Mouse (Mus musculus): ENCODE data around the gene Tsr1.

Tsr1 gene

DNA sequence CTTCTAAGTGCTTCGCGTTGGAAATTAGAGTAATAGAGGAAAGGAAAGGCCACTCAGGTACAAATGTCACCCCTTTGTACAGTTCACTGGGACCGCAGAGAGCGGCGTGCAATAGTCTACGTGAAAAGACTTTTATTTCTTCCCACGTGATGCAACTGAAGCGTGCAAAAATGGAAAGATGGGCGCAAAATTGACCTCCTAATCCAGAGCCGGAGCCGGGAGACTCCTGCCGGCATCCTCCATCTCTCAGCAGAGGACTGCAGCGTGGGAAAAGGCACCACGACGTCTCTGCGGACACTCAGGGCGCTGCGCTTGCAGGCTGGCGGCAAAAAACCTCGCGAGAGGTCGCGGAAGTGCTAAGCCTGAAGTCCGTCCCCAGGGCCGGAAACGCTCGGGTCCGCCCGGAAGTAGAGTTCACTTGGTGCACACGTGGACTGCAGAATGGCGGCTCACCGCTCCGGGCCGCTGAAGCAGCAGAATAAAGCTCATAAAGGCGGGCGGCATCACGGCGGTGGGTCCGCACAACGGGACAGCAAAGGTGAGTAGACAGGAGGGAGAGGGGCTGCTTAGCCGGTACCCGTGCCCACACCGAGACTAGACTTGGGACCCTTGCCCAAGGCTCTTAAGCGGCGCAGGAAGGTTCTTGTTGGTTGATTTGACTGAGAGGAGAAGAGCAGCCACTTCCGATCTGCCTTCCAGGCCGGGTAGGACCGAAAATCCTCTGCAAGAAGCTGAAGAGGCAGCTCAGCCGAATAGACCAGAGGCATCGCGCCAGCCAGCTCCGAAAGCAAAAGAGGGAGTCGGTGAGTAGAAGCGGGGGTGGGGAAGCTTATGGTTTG is at the start of gene Tsr1:
Tsr1 (plus strand) TSS at position 394 of the 839 bp plus-strand sequence.
- DNase-seq (ENCODE audit: low read depth, low spot score), result peak; percentile 95

DNA sequence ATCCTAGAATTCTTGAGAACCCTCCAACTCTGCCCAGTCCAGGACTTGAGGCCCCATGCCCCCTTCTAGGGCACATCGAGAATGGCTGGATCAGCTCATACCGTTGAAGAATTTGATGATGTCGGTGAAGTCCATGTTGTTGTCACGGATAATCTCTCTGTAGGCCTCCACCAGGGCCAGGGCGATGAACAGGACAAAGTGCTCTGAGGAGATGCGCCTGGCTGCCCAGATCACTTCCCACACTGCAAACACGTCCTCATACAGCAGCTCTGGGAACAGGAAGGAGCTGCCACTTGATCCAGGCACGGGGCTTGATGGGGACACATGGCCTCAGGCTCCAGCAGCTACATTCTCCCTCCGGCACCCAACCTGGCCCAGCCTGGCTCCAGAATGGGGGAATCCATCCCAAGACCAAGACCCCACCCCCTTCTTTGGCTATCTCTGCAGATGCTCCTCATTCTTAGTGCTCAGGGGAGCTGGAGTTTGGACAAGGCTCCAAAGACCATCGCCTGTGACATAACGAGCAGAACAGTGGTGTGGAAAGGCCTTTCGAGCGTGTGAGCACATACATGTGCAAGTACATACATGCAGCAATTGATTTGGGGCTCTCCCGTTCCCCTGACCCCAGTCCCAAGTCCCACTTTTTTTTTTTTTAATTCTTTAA is 46.7 kb upstream of the Tsr1 start:
- DNase-seq (ENCODE audit: low read depth, low spot score), result no peak

DNA sequence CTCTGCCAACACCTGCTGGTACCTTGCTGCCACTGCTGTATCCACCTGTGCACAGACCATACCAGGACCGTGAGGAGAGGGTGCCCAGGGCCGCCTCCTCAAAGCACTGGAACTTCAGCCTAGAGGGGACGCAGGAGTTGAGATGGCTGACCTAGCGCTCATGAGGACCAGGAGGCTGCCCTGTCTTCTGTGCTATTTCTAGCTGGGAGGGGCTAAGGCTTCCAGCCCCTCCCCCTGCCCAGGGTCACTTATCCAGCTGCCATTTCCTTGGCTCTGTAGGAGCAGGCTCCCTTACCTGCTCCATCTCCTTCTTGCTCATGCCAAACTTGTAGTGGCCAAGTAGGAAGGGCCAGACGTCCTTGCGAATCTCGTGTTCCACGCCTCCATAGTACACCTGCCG is 40.1 kb upstream of the Tsr1 start:
- DNase-seq (ENCODE audit: low read depth, low spot score), result no peak

DNA sequence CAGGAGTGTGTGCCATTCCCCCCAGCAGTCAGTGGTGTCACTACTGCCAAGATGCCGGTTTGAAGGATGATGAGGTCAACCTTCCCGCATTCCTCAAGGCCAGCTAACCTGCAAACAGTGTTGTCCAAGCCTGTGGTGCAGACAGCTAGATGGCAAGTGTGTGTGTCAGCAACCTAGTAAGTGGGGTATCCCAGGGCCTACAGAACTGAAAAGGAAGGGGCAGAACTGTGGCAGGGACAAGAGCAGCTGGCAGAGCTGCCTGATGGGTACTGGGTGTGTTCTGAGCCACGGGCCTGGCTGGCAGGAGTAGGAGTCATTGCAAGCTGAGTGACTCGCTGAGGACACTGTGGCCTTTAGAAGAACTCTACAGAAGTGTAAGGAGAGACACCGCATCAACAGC is 35.7 kb upstream of the Tsr1 start:
- DNase-seq (ENCODE audit: low read depth, low spot score), result peak; percentile 68

DNA sequence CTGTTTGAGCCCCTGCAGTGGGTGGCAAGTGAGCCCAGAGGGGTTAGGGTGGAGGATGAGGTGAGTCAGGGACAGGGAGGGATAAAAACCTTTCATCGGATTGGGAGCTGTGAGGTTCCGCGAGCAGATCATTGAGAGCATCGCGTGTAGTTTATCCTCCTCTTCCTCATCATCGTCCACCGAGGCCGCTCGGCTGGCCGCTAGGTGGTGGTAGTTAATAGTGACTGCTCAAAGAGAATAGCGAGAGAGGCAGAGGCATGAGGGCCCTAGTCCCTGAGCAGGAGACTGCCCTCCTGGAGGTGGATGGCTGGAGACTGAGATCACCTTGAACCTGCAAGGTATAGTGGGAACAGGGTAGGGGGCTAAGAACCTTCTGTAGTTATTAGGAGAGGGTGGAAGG is 34.4 kb upstream of the Tsr1 start:
- DNase-seq (ENCODE audit: low read depth, low spot score), result no peak

DNA sequence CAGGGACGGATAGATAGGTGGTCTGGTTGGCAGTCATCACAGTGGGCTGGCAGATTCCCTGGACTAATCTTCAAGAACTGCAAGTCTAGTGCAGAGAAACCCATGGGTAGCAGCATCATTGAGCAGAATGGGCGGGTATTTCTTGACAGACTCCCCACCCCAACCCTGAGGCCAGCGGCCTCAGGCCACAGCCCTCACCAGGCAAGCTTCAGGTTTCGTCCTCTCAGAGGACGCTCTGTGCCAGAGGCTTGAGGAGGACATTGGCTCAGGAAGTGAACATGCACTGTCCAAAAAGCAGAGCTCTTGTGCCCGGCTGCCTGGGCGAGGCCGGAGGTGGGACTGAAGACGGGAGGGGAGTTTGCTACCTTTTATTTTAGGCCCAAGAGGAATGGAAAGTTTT is 33.5 kb upstream of the Tsr1 start:
- DNase-seq (ENCODE audit: low read depth, low spot score), result no peak

DNA sequence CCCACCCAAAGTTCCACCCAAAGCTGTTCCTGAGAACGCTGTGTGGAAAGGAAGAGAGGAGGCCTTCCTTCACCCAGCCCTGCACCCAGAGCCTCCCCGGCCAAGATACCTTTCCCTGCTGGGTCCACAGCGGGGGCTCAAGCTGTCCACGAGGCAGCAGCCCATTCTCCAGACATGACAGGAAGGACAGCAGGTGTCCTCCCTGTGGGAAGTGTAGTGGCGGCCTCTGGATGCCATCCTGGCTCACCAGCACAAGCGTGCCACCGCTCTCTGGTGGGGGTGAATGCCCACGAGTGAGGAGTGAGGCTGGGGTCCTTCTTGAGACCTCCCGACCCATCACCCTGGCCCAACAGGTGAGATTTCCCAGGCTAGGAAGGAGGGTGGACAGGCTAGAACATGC is 32.6 kb upstream of the Tsr1 start:
- DNase-seq (ENCODE audit: low read depth, low spot score), result no peak

DNA sequence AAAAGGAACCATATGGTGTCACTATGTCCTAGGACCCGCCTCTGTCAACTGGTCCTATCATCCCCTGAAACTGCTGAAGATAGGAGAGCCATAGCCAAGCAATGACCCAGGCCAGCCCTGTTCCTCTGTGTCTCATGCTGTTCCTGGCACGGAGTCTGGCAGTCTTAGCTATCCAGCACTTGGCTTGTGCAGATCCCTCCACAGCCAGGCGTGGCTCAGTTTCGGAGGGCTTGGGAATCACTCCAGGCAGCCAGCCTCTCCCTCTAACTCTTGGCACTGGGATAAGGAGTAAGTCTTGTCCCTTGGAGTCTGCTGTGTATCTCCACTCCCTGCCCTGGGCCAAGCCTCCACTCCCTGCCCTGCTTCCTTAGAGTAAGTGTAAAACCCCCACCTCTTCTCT is 31.2 kb upstream of the Tsr1 start:
- peak; percentile 54 for DNase-seq (ENCODE audit: low read depth, low spot score)

DNA sequence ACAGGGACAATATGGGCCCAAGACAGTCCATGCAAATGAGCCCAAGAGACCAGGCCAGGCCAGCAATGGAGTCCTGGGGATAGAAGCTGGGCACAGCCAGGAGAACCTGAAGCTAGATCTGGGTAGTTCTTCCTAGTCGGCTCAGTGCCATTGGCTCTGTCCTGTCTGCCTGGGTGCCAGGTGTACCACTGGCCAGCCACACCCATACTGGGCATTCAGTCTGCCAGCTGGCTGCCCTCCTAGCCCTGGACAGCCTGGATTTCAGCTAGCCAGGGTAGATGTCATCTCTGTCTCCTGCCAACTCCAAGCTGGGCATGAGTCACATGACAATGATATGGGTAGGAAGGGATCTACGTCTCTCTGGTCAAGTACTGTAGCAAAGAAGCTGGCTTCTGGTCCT is 30.7 kb upstream of the Tsr1 start:
- peak; percentile 43 for DNase-seq (ENCODE audit: low read depth, low spot score)

DNA sequence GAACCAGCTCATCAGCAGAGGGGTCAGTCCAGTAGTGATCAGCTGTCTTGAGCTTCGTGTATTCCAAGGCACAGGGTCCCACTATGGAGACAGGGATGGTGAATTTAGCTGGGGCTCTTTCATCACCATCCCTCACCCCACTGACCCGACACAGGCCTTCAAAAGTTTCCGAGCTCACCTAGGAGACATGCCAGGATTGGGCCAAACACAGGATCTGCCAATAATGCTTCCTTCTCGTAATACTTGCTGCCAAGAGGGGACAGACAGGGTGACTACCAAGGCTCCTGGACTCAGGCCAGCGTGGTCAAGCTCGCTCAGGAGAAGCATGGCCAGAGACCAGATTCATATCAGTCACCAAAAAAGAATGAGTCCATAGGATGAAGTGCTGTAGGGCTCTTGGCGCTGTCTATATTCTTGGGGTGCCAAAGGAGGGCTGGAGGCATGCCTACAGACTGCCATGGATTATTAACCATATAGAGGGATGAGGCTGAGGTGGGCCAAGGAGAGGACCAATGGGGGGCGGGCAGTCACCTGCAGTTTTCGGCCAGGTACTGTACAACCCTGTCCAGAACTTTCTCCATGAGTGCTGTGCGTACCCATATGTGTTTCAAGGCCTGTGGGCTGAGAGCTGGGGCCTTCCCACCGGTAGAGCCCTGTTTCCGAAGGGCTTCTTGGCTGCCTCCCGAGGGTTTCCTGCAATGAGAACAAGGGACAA is 29.7 kb upstream of the Tsr1 start:
- DNase-seq (ENCODE audit: low read depth, low spot score), result peak; percentile 47

DNA sequence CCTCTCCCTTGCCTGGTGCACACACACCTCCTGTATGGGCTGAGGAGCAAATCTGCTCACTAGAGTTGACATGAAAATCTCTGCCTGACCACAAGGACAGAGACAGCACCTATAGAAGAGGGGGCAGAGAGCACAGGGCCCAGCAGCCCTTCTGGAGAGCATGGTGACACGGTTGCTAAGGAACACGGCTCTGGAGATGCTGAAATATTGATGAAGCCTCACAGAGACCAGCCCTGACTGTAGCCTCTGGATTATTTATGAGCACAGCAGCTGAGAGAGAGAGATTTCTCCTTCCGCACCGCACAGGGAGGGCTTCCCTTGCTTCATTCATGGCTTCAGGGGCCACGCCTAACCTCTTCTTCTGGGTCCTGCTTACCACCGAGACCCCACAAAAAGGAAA is 28.3 kb upstream of the Tsr1 start:
- no peak for DNase-seq (ENCODE audit: low read depth, low spot score)

DNA sequence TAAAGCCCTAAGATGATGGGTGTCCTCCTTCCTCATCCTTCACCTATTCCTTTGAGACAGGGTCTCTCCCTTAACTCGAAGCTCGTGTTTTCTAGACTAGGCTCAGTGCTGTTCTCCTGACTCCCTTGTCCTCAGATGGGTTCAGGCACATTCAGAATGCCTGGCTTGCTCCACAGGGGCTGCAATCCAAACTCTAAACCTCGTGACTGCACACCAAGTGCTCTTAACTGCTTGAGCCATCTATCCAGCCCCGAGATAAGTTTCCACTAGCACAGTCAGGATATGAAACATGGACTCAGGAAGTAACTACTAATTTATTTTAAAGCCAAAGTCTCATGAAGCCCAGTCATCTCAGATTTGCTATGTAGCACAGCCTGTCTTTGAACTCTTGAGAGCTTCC is 27.3 kb upstream of the Tsr1 start:
- no peak for DNase-seq (ENCODE audit: low read depth, low spot score)

DNA sequence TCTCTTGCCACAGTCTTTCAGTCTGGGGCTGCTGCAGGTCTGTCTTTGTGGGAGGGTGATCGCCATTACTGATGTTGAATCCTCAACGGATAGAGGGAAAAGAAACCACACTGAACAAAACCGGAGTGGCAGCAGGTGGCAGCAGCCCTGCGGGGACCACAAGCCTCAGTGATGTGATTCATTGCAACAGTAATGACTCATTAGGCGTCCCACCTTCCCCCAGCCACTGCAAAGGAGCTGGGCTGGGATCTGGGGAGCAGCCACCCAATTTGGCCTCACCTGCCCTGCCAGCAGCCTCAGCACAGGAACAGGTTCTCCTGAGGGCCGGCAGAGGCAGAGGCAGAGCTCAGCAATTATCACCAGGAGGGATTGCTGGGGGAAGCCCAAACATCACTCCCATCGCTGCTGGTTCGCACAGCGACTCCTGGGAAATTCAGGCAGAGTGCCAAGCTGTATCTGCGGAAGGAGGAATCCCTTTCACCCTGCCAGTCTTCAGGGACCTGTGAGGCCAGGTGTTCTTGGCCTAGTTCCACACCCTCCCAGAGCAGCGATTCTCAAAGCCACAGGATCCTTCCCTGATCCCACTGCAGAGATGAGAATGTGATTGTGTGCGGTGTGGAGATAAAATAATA is 26.8 kb upstream of the Tsr1 start:
- no peak for DNase-seq (ENCODE audit: low read depth, low spot score)

DNA sequence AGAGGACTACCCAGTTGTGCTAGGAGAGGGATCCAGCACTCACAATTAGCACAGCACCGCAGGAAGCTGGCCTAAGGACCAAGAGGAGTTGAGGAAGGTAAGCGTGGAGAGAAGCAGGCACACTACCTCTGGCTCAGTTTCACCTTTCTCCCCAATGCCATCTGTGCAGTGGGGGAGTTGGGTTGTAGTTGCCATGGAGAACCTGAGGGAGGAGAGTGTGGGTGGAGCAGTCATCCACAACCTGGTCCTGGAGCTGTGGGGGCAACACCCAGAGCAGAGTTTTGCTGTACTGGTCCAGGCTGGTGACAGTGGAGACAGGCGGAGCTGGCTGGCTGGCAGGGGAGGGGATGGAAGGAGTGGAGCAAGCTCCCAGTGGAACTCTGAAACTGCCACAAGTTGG is 23.2 kb upstream of the Tsr1 start:
- no peak for DNase-seq (ENCODE audit: low read depth, low spot score)

DNA sequence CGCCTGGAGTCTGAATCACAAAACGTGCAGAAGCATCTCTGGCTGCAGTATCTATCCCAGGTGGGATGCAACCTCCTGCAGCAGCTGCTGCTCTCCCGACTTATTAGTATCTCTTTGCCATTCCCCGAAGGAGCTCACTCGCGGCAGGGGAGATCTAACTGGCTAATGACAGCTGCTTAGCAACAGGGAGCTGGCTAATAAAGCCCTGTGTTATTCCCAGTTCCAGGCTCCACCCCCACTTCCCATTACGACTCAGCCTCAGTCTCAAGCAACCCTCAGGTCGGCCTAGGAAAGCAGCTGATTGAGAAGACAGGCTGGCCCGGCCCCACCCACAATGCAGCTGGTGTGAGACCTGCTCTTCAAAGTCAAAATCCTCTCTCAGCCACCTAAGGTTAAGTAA is 21.1 kb upstream of the Tsr1 start:
- peak; percentile 62 for DNase-seq (ENCODE audit: low read depth, low spot score)

DNA sequence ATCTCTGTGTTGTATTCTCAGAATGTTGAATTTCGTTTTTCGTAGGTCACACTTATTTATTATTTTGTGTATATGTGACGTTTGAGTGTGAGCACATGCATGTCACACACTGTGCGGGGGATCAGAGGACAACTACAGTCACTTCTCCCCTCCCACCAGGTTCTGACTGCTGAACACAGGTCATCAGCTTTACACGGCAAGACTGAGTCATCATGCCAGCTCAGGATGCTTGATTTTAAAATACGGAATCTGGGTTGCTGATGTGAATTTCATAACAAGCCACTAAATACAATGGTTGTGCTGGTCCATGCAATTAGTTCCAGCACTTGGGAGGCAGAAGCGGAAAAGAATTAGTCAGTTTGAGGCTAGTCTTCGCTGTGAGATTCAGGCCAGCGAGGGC is 16.9 kb upstream of the Tsr1 start:
- peak; percentile 62 for DNase-seq (ENCODE audit: low read depth, low spot score)

DNA sequence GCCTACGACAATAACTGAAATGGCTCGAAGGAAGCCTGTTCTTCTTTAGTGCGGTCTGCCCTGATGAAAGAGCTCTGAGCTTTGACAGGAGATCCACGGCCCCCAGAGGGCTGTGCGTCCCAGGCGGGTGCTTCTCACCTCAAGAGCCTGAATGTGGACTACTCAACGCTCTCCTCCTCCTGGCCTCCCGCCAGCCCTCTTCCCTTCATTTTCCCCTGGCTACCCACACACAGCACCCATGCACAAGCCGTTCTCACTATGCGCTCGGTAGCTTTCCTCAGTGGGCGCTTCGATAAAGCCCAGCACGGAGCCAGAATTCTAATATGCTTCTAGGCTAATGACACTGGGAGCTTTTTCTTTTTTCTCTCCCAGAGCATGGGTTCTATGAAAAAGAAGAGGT is 15.9 kb upstream of the Tsr1 start:
- DNase-seq (ENCODE audit: low read depth, low spot score), result no peak

DNA sequence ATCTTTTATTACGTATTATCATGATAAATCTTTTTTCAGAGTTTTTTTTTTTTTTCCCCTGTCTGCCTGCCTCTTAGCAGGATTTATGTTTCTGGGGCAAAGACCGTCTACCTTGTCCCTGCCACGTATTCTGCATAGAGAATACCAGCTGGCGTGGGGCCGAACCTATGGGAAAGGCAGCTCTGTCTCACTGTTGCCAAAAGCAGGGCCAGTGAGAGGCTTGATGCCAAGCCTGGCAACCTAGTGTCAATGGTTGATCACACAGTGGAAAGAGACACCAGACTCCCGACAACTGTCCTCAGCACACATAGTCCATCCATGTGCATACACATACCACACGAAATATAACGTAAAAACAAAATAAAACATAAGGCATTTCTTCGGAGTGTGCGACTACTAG is 14.8 kb upstream of the Tsr1 start:
- no peak for DNase-seq (ENCODE audit: low read depth, low spot score)

DNA sequence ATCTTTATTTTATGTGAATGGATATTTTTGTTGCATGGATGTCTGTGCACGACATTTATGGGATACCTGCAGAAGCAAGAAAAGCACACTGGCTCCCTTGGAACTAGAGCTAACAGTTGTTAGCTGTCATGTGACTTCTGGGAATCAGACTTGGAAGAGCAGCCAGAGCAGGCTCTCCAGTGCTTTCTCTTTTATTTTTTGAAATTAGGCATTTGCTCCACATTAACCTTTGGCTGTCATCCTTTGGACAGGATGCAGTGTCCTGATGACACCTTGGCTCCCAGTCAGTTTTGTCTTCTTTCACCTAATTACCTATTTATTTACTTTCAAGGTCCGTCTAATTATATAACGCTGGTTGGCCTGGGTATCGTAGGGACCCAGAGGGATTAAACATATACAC is 3.3 kb upstream of the Tsr1 start:
- no peak for DNase-seq (ENCODE audit: low read depth, low spot score)

DNA sequence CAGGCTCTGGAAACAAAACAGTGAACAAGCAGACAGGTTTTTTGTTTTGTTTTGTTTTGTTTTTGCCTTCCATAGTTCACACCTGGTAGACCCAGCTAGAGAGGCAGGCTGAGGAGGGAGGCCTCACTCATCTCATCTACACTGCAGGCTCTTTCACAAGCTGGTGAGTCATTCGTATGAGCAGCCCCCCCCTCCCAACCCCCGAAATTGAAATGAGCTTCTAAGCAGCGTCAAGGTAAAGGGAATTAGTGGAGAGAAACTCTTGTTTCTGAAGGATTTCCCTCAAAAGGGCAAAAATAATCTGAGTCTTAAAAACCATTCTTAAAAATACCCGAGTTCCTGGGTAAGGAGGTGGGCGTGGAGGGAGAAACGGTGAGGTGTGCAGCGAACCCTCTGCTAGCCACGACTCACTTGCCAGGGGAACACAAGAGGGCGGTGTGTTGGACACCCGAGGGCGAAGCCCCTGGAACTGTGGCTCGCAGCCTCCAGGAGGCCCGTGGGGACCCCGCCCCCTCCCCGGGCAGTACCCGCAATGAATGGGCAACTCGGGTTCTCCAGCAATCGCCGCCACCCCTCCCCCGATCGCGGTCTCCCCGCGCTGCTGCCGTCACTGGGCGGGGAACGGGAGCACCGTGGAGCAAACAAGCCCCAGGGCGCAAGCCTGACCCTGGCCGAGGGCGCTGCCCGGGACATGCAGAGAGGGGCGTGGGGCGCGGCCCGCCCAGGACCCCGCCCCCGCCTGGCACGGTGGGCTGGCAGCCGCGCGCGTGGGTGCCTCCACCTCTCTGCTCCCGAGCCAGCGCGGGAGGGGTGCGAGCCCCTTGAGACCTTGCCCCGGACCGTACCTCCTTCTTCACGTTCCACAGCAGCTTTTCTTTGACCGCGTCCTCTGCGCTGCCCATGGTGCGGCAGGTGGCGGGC is 1.6 kb upstream of the Tsr1 start:
- DNase-seq (ENCODE audit: low read depth, low spot score), result peak; percentile 68
